ENCODE assay signal across 16 mouse cellular contexts in genomic region chr1:182091261-182091660, GRCm38 (mm10). TPM values are rescaled to one million over a fixed set of nuclear protein-coding genes. Genes with fewer than 3 reads are reported as not detected.
DNase-seq lines count a peak whose midpoint lies in the region; ATAC-seq and TF ChIP-seq lines count a peak whose summit lies in the region.
"Had no signal": no experiment of that assay in that cellular context is flagged by ENCODE, and none has a peak within 500 bp of the region (broad histone marks: within the 10 kb centered on the region; RNA-seq: fewer than 3 reads in every experiment).

No protein-coding gene starts in this region.

- intact Hi-C loops in left cerebral cortex, postnatal 4 days (cut with DNase I): no loop called here

- no peak for TF ChIP-seq CTCF in lung, embryonic 14.5 days (IDR thresholded peaks at IDR 0.05; ENCODE audit: low read depth)
- no peak for TF ChIP-seq CTCF in thymus, adult 2 months (IDR thresholded peaks at IDR 0.05; ENCODE audit: borderline replicate concordance, control insufficient read depth, extremely low read depth, insufficient read depth, low read length, poor library complexity)

- no peaks in the 10 kb centered on the region for H3K36me3 ChIP-seq in hindbrain, embryonic 16.5 days (ENCODE audit: control insufficient read depth, insufficient read depth, low read length)
- H3K36me3 ChIP-seq in hindbrain, embryonic 10.5 days: no peaks in the 10 kb centered on the region
- no peaks in the 10 kb centered on the region for H3K36me3 ChIP-seq in lung, embryonic 14.5 days (ENCODE audit: insufficient read depth)
- H3K36me3 ChIP-seq in embryonic facial prominence, embryonic 10.5 days (replicated peaks): no peaks in the 10 kb centered on the region
- no peaks in the 10 kb centered on the region for H3K36me3 ChIP-seq in stomach, embryonic 15.5 days
- no peaks in the 10 kb centered on the region for H3K36me3 ChIP-seq in thymus, adult 2 months (ENCODE audit: control insufficient read depth, insufficient read depth, low read length)
- H3K36me3 ChIP-seq: forebrain, embryonic 12.5 days; limb, embryonic 12.5 days had no signal

- H3K4me3 ChIP-seq in hindbrain, embryonic 16.5 days (ENCODE audit: low read length): no peak overlapping the region
- H3K4me3 ChIP-seq in hindbrain, embryonic 10.5 days: no peak overlapping the region
- H3K4me3 ChIP-seq in lung, embryonic 14.5 days (ENCODE audit: low read depth, low read length): no peak overlapping the region
- no peak overlapping the region for H3K4me3 ChIP-seq in embryonic facial prominence, embryonic 10.5 days
- H3K4me3 ChIP-seq in stomach, embryonic 15.5 days (replicated peaks): no peak overlapping the region
- no peak overlapping the region for H3K4me3 ChIP-seq in thymus, adult 2 months (ENCODE audit: control insufficient read depth, insufficient read depth, low read length)
- H3K4me3 ChIP-seq: forebrain, embryonic 12.5 days; left cerebral cortex, adult 2 months; limb, embryonic 12.5 days had no signal

- no peak for ATAC-seq in hindbrain, embryonic 16.5 days
- ATAC-seq in lung, embryonic 14.5 days (ENCODE audit: insufficient read depth): no peak
- no peak for ATAC-seq in stomach, embryonic 15.5 days (ENCODE audit: insufficient read depth, low FRiP score, low read depth)

- TF ChIP-seq POLR2A in thymus, adult 2 months (IDR thresholded peaks at IDR 0.05; ENCODE audit: control insufficient read depth, extremely low read depth, insufficient read depth, low read length, poor library complexity): no peak

- H3K27ac ChIP-seq in hindbrain, embryonic 16.5 days (ENCODE audit: low read depth, low read length): 0 out of 2 replicates have a peak overlapping the region, but pooled peaks have one; percentile 16
- H3K27ac ChIP-seq in hindbrain, embryonic 10.5 days: no peak overlapping the region
- H3K27ac ChIP-seq in lung, embryonic 14.5 days (ENCODE audit: low read depth): peak overlapping the region; percentile 36; the same call in 1 of the 2 replicates
- peak overlapping the region; percentile 52; the same call in 1 of the 2 replicates for H3K27ac ChIP-seq in embryonic facial prominence, embryonic 10.5 days (replicated peaks)
- H3K27ac ChIP-seq in stomach, embryonic 15.5 days: peak overlapping the region; percentile 83
- no peak overlapping the region for H3K27ac ChIP-seq in thymus, adult 2 months (ENCODE audit: control insufficient read depth, insufficient read depth, low read length)
- H3K27ac ChIP-seq: left cerebral cortex, adult 2 months; liver, embryonic 14.5 days had no signal

- no peak for DNase-seq in hindbrain, embryonic 10.5 days (ENCODE audit: low spot score)
- no peak for DNase-seq in lung, embryonic 14.5 days
- no peak for DNase-seq in lung, postnatal 10 days
- no peak for DNase-seq in embryonic facial prominence, embryonic 10.5 days (ENCODE audit: low spot score)
- DNase-seq in left cerebral cortex, postnatal 4 days: no peak
- DNase-seq in thymus, adult 2 months: no peak
- DNase-seq: adrenal gland, postnatal 36 days; cerebellum, adult 2 months; gastrocnemius, postnatal 25 days; heart, postnatal 4 days had no signal

- no peak overlapping the region for H3K9ac ChIP-seq in hindbrain, embryonic 16.5 days (ENCODE audit: low read depth, low read length)
- no peak overlapping the region for H3K9ac ChIP-seq in lung, embryonic 14.5 days
- no peak overlapping the region for H3K9ac ChIP-seq in stomach, embryonic 15.5 days
- H3K9ac ChIP-seq: forebrain, embryonic 12.5 days; limb, embryonic 12.5 days; liver, embryonic 14.5 days had no signal

- H3K27me3 ChIP-seq in hindbrain, embryonic 16.5 days (replicated peaks; ENCODE audit: control insufficient read depth, insufficient read depth, low read length): no peaks in the 10 kb centered on the region
- H3K27me3 ChIP-seq in hindbrain, embryonic 10.5 days (ENCODE audit: insufficient read depth, poor library complexity, severe bottlenecking): no peaks in the 10 kb centered on the region
- H3K27me3 ChIP-seq in lung, embryonic 14.5 days (ENCODE audit: insufficient read depth, low read length): no peaks in the 10 kb centered on the region
- no peaks in the 10 kb centered on the region; the same call in 1 of the 2 replicates for H3K27me3 ChIP-seq in embryonic facial prominence, embryonic 10.5 days (replicated peaks; ENCODE audit: low read depth, poor library complexity, severe bottlenecking)
- H3K27me3 ChIP-seq in stomach, embryonic 15.5 days (replicated peaks): no peaks in the 10 kb centered on the region
- H3K27me3 ChIP-seq in thymus, adult 2 months (ENCODE audit: control insufficient read depth, insufficient read depth, low read length): no peaks in the 10 kb centered on the region
- H3K27me3 ChIP-seq: limb, embryonic 12.5 days had no signal

- H3K4me2 ChIP-seq in hindbrain, embryonic 16.5 days (ENCODE audit: low read length): no peak overlapping the region
- H3K4me2 ChIP-seq in lung, embryonic 14.5 days: peak overlapping the region; percentile 33; the same call in 1 of the 2 replicates
- no peak overlapping the region for H3K4me2 ChIP-seq in stomach, embryonic 15.5 days
- H3K4me2 ChIP-seq: forebrain, embryonic 12.5 days; limb, embryonic 12.5 days had no signal

- peaks cover 33% of the 10 kb centered on the region for H3K4me1 ChIP-seq in hindbrain, embryonic 16.5 days (ENCODE audit: control insufficient read depth, insufficient read depth, low read depth, low read length)
- H3K4me1 ChIP-seq in hindbrain, embryonic 10.5 days (replicated peaks): peaks cover 66% of the 10 kb centered on the region
- H3K4me1 ChIP-seq in lung, embryonic 14.5 days (ENCODE audit: insufficient read depth): peaks cover 41% of the 10 kb centered on the region
- peaks cover 77% of the 10 kb centered on the region for H3K4me1 ChIP-seq in embryonic facial prominence, embryonic 10.5 days
- peaks cover 62% of the 10 kb centered on the region for H3K4me1 ChIP-seq in stomach, embryonic 15.5 days
- no peaks in the 10 kb centered on the region for H3K4me1 ChIP-seq in thymus, adult 2 months (replicated peaks; ENCODE audit: control insufficient read depth, insufficient read depth, low read length)

- WGBS in hindbrain, embryonic 16.5 days: 64% methylated on average over 7 of the region's 7 CpGs
- 66% methylated on average over 7 of the region's 7 CpGs for WGBS in hindbrain, embryonic 10.5 days
- 29% methylated on average over 7 of the region's 7 CpGs for WGBS in lung, embryonic 14.5 days
- 64% methylated on average over 7 of the region's 7 CpGs for WGBS in embryonic facial prominence, embryonic 10.5 days
- 31% methylated on average over 7 of the region's 7 CpGs for WGBS in stomach, embryonic 15.5 days
- WGBS in thymus, adult 2 months: 60% methylated on average over 7 of the region's 7 CpGs

- no peaks in the 10 kb centered on the region for H3K9me3 ChIP-seq in hindbrain, embryonic 16.5 days (ENCODE audit: control insufficient read depth, low read length)
- H3K9me3 ChIP-seq in hindbrain, embryonic 10.5 days: no peaks in the 10 kb centered on the region
- no peaks in the 10 kb centered on the region for H3K9me3 ChIP-seq in lung, embryonic 14.5 days (ENCODE audit: low read depth, low read length)
- no peaks in the 10 kb centered on the region for H3K9me3 ChIP-seq in embryonic facial prominence, embryonic 10.5 days
- H3K9me3 ChIP-seq in stomach, embryonic 15.5 days: no peaks in the 10 kb centered on the region
- H3K9me3 ChIP-seq: forebrain, embryonic 12.5 days; limb, embryonic 12.5 days had no signal

RNA-seq across cellular contexts. Expression of gene Srp9, which starts 33.3 kb away (rescaled TPM):
- 125 and 134 TPM in 2 replicates for polyA plus RNA-seq in hindbrain, embryonic 16.5 days (2015; fragmentation: Nextera tagmentation; extraction: Ambion mirVana)
- 167 and 168 TPM in 2 replicates for polyA plus RNA-seq in hindbrain, embryonic 10.5 days (2016; fragmentation: Nextera tagmentation; extraction: Ambion mirVana)
- 141 and 153 TPM in 2 replicates for polyA plus RNA-seq in lung, embryonic 14.5 days (2014; fragmentation: Nextera tagmentation; extraction: Ambion mirVana)
- 159 and 166 TPM in 2 replicates for polyA plus RNA-seq in embryonic facial prominence, embryonic 10.5 days (2016; fragmentation: Nextera tagmentation; extraction: Ambion mirVana)
- 158 and 161 TPM in 2 replicates for polyA plus RNA-seq in stomach, embryonic 15.5 days (2015; fragmentation: Nextera tagmentation; extraction: Ambion mirVana)
- 10 to 100 TPM; 46.2 to 46.6 TPM for total RNA-seq in left cerebral cortex, postnatal 4 days (2021)
- polyA plus RNA-seq in thymus, adult 2 months (2012; rRNA removed): 44.6 and 53.6 TPM in 2 replicates

Comparison
In these comparisons a context has a peak if more than half of its experiments do, and no peak if none do; other contexts are left out.
1. H3K27ac ChIP-seq: peak in hindbrain, embryonic 16.5 days (single experiment), lung, embryonic 14.5 days (single experiment), embryonic facial prominence, embryonic 10.5 days (single experiment) and stomach, embryonic 15.5 days (single experiment); none in hindbrain, embryonic 10.5 days (single experiment) and thymus, adult 2 months (single experiment).